In the genomic region with DNA sequence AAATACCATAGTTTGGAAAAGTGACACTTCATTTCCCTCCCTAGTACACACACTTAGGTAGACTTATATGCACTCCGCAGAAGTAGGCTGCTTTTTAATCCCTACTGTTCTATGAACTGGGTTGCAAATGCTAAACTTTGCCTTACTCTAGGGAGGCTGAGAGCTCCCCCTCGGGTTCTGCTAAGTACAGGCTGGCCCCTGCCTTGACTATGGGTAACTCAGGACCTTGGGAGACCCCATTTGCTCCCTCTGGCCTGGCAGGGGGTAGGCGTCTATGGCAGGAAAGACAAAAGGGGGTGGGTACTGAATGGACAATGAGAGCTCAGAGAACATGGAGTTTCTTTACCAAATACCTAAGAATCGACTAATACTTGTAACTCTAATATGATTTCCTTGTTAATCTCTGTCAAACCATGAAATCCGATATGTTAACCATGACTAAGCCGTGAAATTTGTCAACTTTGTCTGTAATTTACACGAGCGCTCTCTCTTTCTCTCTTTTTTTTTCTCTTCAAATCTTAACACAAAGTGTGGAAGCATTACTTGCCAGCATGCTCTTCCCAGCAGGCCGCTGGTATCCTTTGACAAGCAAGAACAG, we compare ENCODE assay signal across 11 mouse cellular contexts.
DNase-seq lines count a peak whose midpoint lies in the region; ATAC-seq lines count a peak whose summit lies in the region.
"Had no signal": no experiment of that assay in that cellular context is flagged by ENCODE, and none has a peak within 500 bp of the region (broad histone marks: within the 10 kb centered on the region; RNA-seq: fewer than 3 reads in every experiment).

No protein-coding gene starts in this region.

- H3K4me2 ChIP-seq in lung, embryonic 16.5 days (ENCODE audit: low read depth, low read length): no peak overlapping the region
- H3K4me2 ChIP-seq in midbrain, embryonic 16.5 days (ENCODE audit: low read length): no peak overlapping the region
- no peak overlapping the region for H3K4me2 ChIP-seq in liver, embryonic 12.5 days
- no peak overlapping the region for H3K4me2 ChIP-seq in liver, embryonic 11.5 days
- H3K4me2 ChIP-seq: intestine, embryonic 15.5 days had no signal

- no peaks in the 10 kb centered on the region for H3K27me3 ChIP-seq in lung, embryonic 16.5 days (ENCODE audit: control insufficient read depth, insufficient read depth, low read depth, low read length)
- H3K27me3 ChIP-seq in embryonic facial prominence, embryonic 10.5 days (replicated peaks; ENCODE audit: low read depth, poor library complexity, severe bottlenecking): peaks cover 72% of the 10 kb centered on the region
- no peaks in the 10 kb centered on the region for H3K27me3 ChIP-seq in limb, embryonic 10.5 days (ENCODE audit: low read depth, poor library complexity, severe bottlenecking)
- peaks cover 15% of the 10 kb centered on the region for H3K27me3 ChIP-seq in midbrain, embryonic 16.5 days (ENCODE audit: control insufficient read depth, insufficient read depth, low read depth, low read length)
- no peaks in the 10 kb centered on the region for H3K27me3 ChIP-seq in liver, embryonic 12.5 days (replicated peaks)
- H3K27me3 ChIP-seq in liver, embryonic 11.5 days (replicated peaks; ENCODE audit: control insufficient read depth, insufficient read depth, low read length): no peaks in the 10 kb centered on the region
- H3K27me3 ChIP-seq: intestine, embryonic 15.5 days; lung, embryonic 15.5 days had no signal

- 63% methylated on average over 9 of the region's 9 CpGs for WGBS in lung, embryonic 16.5 days
- WGBS in embryonic facial prominence, embryonic 10.5 days: 48% methylated on average over 9 of the region's 9 CpGs
- 37% methylated on average over 9 of the region's 9 CpGs for WGBS in limb, embryonic 10.5 days
- WGBS in midbrain, embryonic 16.5 days: 35% methylated on average over 9 of the region's 9 CpGs
- WGBS in liver, embryonic 12.5 days (ENCODE audit: insufficient replicate concordance): 53% methylated on average over 9 of the region's 9 CpGs
- 54% methylated on average over 9 of the region's 9 CpGs for WGBS in liver, embryonic 11.5 days

- H3K36me3 ChIP-seq in lung, embryonic 16.5 days (ENCODE audit: control insufficient read depth, insufficient read depth, low read length): no peaks in the 10 kb centered on the region
- no peaks in the 10 kb centered on the region for H3K36me3 ChIP-seq in embryonic facial prominence, embryonic 10.5 days (replicated peaks)
- no peaks in the 10 kb centered on the region for H3K36me3 ChIP-seq in limb, embryonic 10.5 days
- no peaks in the 10 kb centered on the region for H3K36me3 ChIP-seq in midbrain, embryonic 16.5 days (ENCODE audit: control insufficient read depth, insufficient read depth, low read length)
- H3K36me3 ChIP-seq in liver, embryonic 12.5 days: no peaks in the 10 kb centered on the region
- no peaks in the 10 kb centered on the region for H3K36me3 ChIP-seq in liver, embryonic 11.5 days (ENCODE audit: control insufficient read depth, insufficient read depth, low read length)
- H3K36me3 ChIP-seq: intestine, embryonic 15.5 days; lung, embryonic 15.5 days had no signal

- 0 out of 2 replicates have a peak, but pooled peaks have one; percentile 31 for ATAC-seq in lung, embryonic 16.5 days (ENCODE audit: low read depth)
- ATAC-seq in midbrain, embryonic 16.5 days: peak; percentile 39; the same call in 1 of the 2 replicates
- ATAC-seq in liver, embryonic 12.5 days: no peak
- ATAC-seq in liver, embryonic 11.5 days (replicated peaks; ENCODE audit: low FRiP score): no peak
- ATAC-seq: intestine, embryonic 15.5 days had no signal

- DNase-seq in lung, postnatal 25 days (ENCODE audit: low spot score): no peak
- peak; percentile 20 for DNase-seq in embryonic facial prominence, embryonic 10.5 days (ENCODE audit: low spot score)
- no peak for DNase-seq in limb, embryonic 10.5 days (ENCODE audit: low spot score)
- no peak for DNase-seq in liver, embryonic 11.5 days (ENCODE audit: low spot score)
- DNase-seq: cerebellum, adult 9-10 months had no signal

- H3K4me1 ChIP-seq in lung, embryonic 16.5 days (replicated peaks; ENCODE audit: control insufficient read depth, insufficient read depth, low read length): peaks cover 11% of the 10 kb centered on the region
- peaks cover 45% of the 10 kb centered on the region for H3K4me1 ChIP-seq in embryonic facial prominence, embryonic 10.5 days
- H3K4me1 ChIP-seq in limb, embryonic 10.5 days: peaks cover 66% of the 10 kb centered on the region
- peaks cover 13% of the 10 kb centered on the region for H3K4me1 ChIP-seq in midbrain, embryonic 16.5 days (ENCODE audit: control insufficient read depth, insufficient read depth, low read length)
- H3K4me1 ChIP-seq in liver, embryonic 12.5 days: no peaks in the 10 kb centered on the region
- H3K4me1 ChIP-seq in liver, embryonic 11.5 days (replicated peaks; ENCODE audit: control insufficient read depth, insufficient read depth, low read length): no peaks in the 10 kb centered on the region

- H3K4me3 ChIP-seq in lung, embryonic 16.5 days (ENCODE audit: low read length): no peak overlapping the region
- no peak overlapping the region for H3K4me3 ChIP-seq in embryonic facial prominence, embryonic 10.5 days
- no peak overlapping the region for H3K4me3 ChIP-seq in limb, embryonic 10.5 days
- H3K4me3 ChIP-seq in midbrain, embryonic 16.5 days (ENCODE audit: low read depth, low read length): no peak overlapping the region
- no peak overlapping the region for H3K4me3 ChIP-seq in liver, embryonic 12.5 days
- no peak overlapping the region for H3K4me3 ChIP-seq in liver, embryonic 11.5 days (ENCODE audit: low read depth, low read length)
- H3K4me3 ChIP-seq: erythroblast, embryonic 14.5 days; intestine, embryonic 15.5 days; lung, embryonic 15.5 days had no signal

- H3K9ac ChIP-seq in lung, embryonic 16.5 days (ENCODE audit: low read length): no peak overlapping the region
- H3K9ac ChIP-seq in midbrain, embryonic 16.5 days (ENCODE audit: low read depth, low read length): no peak overlapping the region
- no peak overlapping the region for H3K9ac ChIP-seq in liver, embryonic 12.5 days
- no peak overlapping the region for H3K9ac ChIP-seq in liver, embryonic 11.5 days (ENCODE audit: low read depth, low read length)
- H3K9ac ChIP-seq: intestine, embryonic 15.5 days; lung, embryonic 15.5 days had no signal

- H3K27ac ChIP-seq in lung, embryonic 16.5 days (ENCODE audit: low read length): no peak overlapping the region; the same call in 1 of the 2 replicates
- H3K27ac ChIP-seq in embryonic facial prominence, embryonic 10.5 days (replicated peaks): peak overlapping the region; percentile 65
- H3K27ac ChIP-seq in limb, embryonic 10.5 days: peak overlapping the region; percentile 84
- 0 out of 2 replicates have a peak overlapping the region, but pooled peaks have one; percentile 15 for H3K27ac ChIP-seq in midbrain, embryonic 16.5 days (ENCODE audit: low read length)
- H3K27ac ChIP-seq in liver, embryonic 12.5 days: no peak overlapping the region
- H3K27ac ChIP-seq in liver, embryonic 11.5 days (ENCODE audit: low read depth, low read length): no peak overlapping the region
- H3K27ac ChIP-seq: intestine, embryonic 15.5 days; lung, embryonic 15.5 days had no signal

- no peaks in the 10 kb centered on the region for H3K9me3 ChIP-seq in lung, embryonic 16.5 days (ENCODE audit: control insufficient read depth, low read length)
- H3K9me3 ChIP-seq in embryonic facial prominence, embryonic 10.5 days: no peaks in the 10 kb centered on the region
- H3K9me3 ChIP-seq in limb, embryonic 10.5 days (replicated peaks): no peaks in the 10 kb centered on the region
- H3K9me3 ChIP-seq in midbrain, embryonic 16.5 days (replicated peaks; ENCODE audit: control insufficient read depth, low read length, poor library complexity, severe bottlenecking): no peaks in the 10 kb centered on the region
- H3K9me3 ChIP-seq in liver, embryonic 12.5 days (replicated peaks): no peaks in the 10 kb centered on the region
- no peaks in the 10 kb centered on the region for H3K9me3 ChIP-seq in liver, embryonic 11.5 days (ENCODE audit: control insufficient read depth, low read length)
- H3K9me3 ChIP-seq: intestine, embryonic 15.5 days; lung, embryonic 15.5 days had no signal

Comparison
In these comparisons a context has a peak if more than half of its experiments do, and no peak if none do; other contexts are left out.
1. ATAC-seq: peak in lung, embryonic 16.5 days (single experiment) and midbrain, embryonic 16.5 days (single experiment); none in liver, embryonic 12.5 days (single experiment) and liver, embryonic 11.5 days (single experiment).
2. H3K27ac ChIP-seq: peak in embryonic facial prominence, embryonic 10.5 days (single experiment), limb, embryonic 10.5 days (single experiment) and midbrain, embryonic 16.5 days (single experiment); none in lung, embryonic 16.5 days (single experiment), liver, embryonic 12.5 days (single experiment) and liver, embryonic 11.5 days (single experiment).